ENCODE assay signal across 8 mouse cellular contexts in the genomic region with DNA sequence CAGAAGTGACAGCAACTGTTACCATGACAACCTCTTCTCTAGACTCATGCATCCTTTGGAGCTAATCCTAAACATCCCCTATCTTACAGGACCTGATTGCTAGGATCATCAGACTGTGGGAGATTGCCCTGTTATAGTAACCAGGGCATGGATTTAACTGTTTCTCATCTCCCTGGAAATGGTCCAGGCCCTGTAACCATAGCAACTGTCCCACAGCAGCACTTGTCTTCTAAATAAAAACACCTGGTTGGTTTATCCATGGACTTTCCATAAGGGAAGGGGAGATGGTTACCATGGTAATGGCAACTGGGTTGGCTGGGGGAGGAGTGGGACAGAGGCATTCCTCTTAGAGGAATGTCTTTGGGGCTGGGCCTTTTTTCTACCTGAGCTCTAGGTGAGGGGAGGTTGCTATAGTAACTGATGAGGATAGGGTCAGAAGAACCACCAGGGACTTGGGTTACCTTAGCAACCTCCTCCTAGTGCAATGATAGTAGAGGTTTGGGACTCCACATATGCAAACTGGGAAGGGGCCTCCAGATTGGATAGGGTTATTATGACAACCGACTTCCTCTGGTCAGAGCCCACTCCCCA. TPM values are rescaled to one million over a fixed set of nuclear protein-coding genes. Genes with fewer than 3 reads are reported as not detected.
DNase-seq lines count a peak whose midpoint lies in the region; ATAC-seq and TF ChIP-seq lines count a peak whose summit lies in the region.

Gene Strn4 (plus strand): TSS at position 539 of the 591 bp plus-strand sequence.

- H3K4me1 ChIP-seq in kidney, adult 2 months (ENCODE audit: control insufficient read depth, insufficient read depth, low read length) = peaks cover 11% of the 10 kb centered on the region; the same call in 1 of the 2 replicates
- peaks cover 56% of the 10 kb centered on the region for H3K4me1 ChIP-seq in heart, embryonic 12.5 days (replicated peaks)
- peaks cover 88% of the 10 kb centered on the region for H3K4me1 ChIP-seq in midbrain, embryonic 13.5 days (replicated peaks)

- no peaks in the 10 kb centered on the region for H3K9me3 ChIP-seq in heart, embryonic 12.5 days (replicated peaks)
- no peaks in the 10 kb centered on the region for H3K9me3 ChIP-seq in midbrain, embryonic 13.5 days

- no peak for TF ChIP-seq CTCF in kidney, adult 2 months (conservative IDR thresholded peaks at IDR 0.05; ENCODE audit: insufficient read depth, insufficient read length, low read depth, low read length)

- H3K36me3 ChIP-seq in kidney, adult 2 months (ENCODE audit: control insufficient read depth, insufficient read depth, low read length) = no peaks in the 10 kb centered on the region
- H3K36me3 ChIP-seq in heart, embryonic 12.5 days = peaks cover 28% of the 10 kb centered on the region
- no peaks in the 10 kb centered on the region for H3K36me3 ChIP-seq in midbrain, embryonic 13.5 days

- no peak for DNase-seq in kidney, adult 2 months
- no peak for DNase-seq in kidney, adult 9 months
- DNase-seq in NIH3T3 (ENCODE audit: low read depth) = peak; percentile 76
- DNase-seq in embryo, embryonic 9.5 days (ENCODE audit: extremely low spot score) = peak; percentile 56
- peak in 1 of 2 experiments; percentile 51 for DNase-seq in layer of hippocampus, postnatal 14 days (ENCODE audit: low spot score in 2 of 2)
- no peak for DNase-seq in ovary, postnatal 10 days (ENCODE audit: low spot score)

- H3K27me3 ChIP-seq in kidney, adult 2 months (replicated peaks; ENCODE audit: control insufficient read depth, insufficient read depth, low read length) = no peaks in the 10 kb centered on the region
- H3K27me3 ChIP-seq in heart, embryonic 12.5 days (replicated peaks) = peaks cover 28% of the 10 kb centered on the region
- H3K27me3 ChIP-seq in midbrain, embryonic 13.5 days = peaks cover 29% of the 10 kb centered on the region

- peak within 1 kb of the TSS; percentile 96 for H3K4me2 ChIP-seq in heart, embryonic 12.5 days
- peak within 1 kb of the TSS; percentile 98 for H3K4me2 ChIP-seq in midbrain, embryonic 13.5 days (replicated peaks)

- WGBS in kidney, adult 2 months = 0% methylated on average over 1 of the region's 1 CpGs
- WGBS in heart, embryonic 12.5 days = 6% methylated on average over 1 of the region's 1 CpGs
- 0% methylated on average over 1 of the region's 1 CpGs for WGBS in midbrain, embryonic 13.5 days

- ATAC-seq in heart, embryonic 12.5 days (ENCODE audit: insufficient number of reproducible peaks, low FRiP score) = no peak
- ATAC-seq in midbrain, embryonic 13.5 days = peak; percentile 86

- peak within 1 kb of the TSS; percentile 92 for H3K27ac ChIP-seq in kidney, adult 2 months (ENCODE audit: insufficient read depth, low read depth, low read length)
- H3K27ac ChIP-seq in heart, embryonic 12.5 days (ENCODE audit: poor library complexity, severe bottlenecking) = peak within 1 kb of the TSS; percentile 86
- peak within 1 kb of the TSS; percentile 99 for H3K27ac ChIP-seq in midbrain, embryonic 13.5 days

- no peak for TF ChIP-seq POLR2A in kidney, adult 2 months (IDR thresholded peaks at IDR 0.05; ENCODE audit: low read depth, low read length)

- peak within 1 kb of the TSS; percentile 100 for H3K4me3 ChIP-seq in kidney, adult 2 months (ENCODE audit: insufficient read depth, low read depth, low read length)
- peak within 1 kb of the TSS; percentile 77 for H3K4me3 ChIP-seq in heart, embryonic 12.5 days
- peak within 1 kb of the TSS; percentile 89 for H3K4me3 ChIP-seq in midbrain, embryonic 13.5 days (replicated peaks)

- peak within 1 kb of the TSS; percentile 96 for H3K9ac ChIP-seq in heart, embryonic 12.5 days
- peak within 1 kb of the TSS; percentile 99 for H3K9ac ChIP-seq in midbrain, embryonic 13.5 days (replicated peaks)

RNA-seq across cellular contexts. Expression of gene Strn4, which starts in this region (rescaled TPM):
- 94.4 and 116 TPM in 2 replicates for polyA plus RNA-seq in kidney, adult 2 months (2012; rRNA removed)
- polyA plus RNA-seq in heart, embryonic 12.5 days (2016; fragmentation: Nextera tagmentation; extraction: Ambion mirVana) = 97.4 and 103 TPM in 2 replicates
- total RNA-seq in layer of hippocampus, postnatal 14 days (2021) = 100 to 1,000 TPM; 279 to 300 TPM
- 184 and 186 TPM in 2 replicates for polyA plus RNA-seq in midbrain, embryonic 13.5 days (2015; fragmentation: Nextera tagmentation; extraction: Ambion mirVana)

Comparison
In these comparisons a context has a peak if more than half of its experiments do, and no peak if none do; other contexts are left out.
1. DNase-seq: peak in NIH3T3 (single experiment) and embryo, embryonic 9.5 days (single experiment); none in kidney, adult 2 months (single experiment), kidney, adult 9 months (single experiment) and ovary, postnatal 10 days (single experiment).
2. Peak in every context shown above with its lines, with median percentiles within 50 percentile points of each other: H3K27ac ChIP-seq and H3K4me3 ChIP-seq.